Mouse (Mus musculus): ENCODE data around the gene Zmat5.
"Not testable (repeated sequence)": the region's sequence is repeated elsewhere in the genome, so short reads cannot be mapped to it uniquely, and the experiment has no call there.

Gene Zmat5

GRCm38 (mm10) chr11:4691213-4691612 lies 13.3 kb upstream of the Zmat5 start:
- no peak for DNase-seq

- no peak for DNase-seq
Observed at GRCm38 (mm10) chr11:4692162-4692561, 12.3 kb upstream of the Zmat5 start.

- DNase-seq = peak; percentile 86
Observed at GRCm38 (mm10) chr11:4697043-4697983, 7.2 kb upstream of the Zmat5 start.

GRCm38 (mm10) chr11:4700726-4701125 lies 3.8 kb upstream of the Zmat5 start:
- no peak for DNase-seq

GRCm38 (mm10) chr11:4703688-4704071 lies 798 bp upstream of the Zmat5 start:
- DNase-seq = no peak

- no peak for DNase-seq
Observed at GRCm38 (mm10) chr11:4705178-4705577, 700 bp downstream of the Zmat5 start.

- not testable (repeated sequence) for DNase-seq
Observed at GRCm38 (mm10) chr11:4710188-4710587, 5.7 kb downstream of the Zmat5 start.

GRCm38 (mm10) chr11:4712822-4713221 lies 8.3 kb downstream of the Zmat5 start:
- DNase-seq = no peak

GRCm38 (mm10) chr11:4714727-4715126 lies 10.2 kb downstream of the Zmat5 start:
- no peak for DNase-seq

- no peak for DNase-seq
Observed at GRCm38 (mm10) chr11:4715596-4715995, 11.1 kb downstream of the Zmat5 start.

- DNase-seq = no peak
Observed at GRCm38 (mm10) chr11:4716530-4717236, 12.2 kb downstream of the Zmat5 start.

- no peak for DNase-seq
Observed at GRCm38 (mm10) chr11:4718548-4718947, 14.1 kb downstream of the Zmat5 start.

- DNase-seq = no peak
Observed at GRCm38 (mm10) chr11:4719961-4720360, 15.5 kb downstream of the Zmat5 start.

- no peak for DNase-seq
Observed at GRCm38 (mm10) chr11:4720393-4720792, 15.9 kb downstream of the Zmat5 start.

GRCm38 (mm10) chr11:4720900-4721580 lies 16.6 kb downstream of the Zmat5 start:
- DNase-seq = peak; percentile 12

- no peak for DNase-seq
Observed at GRCm38 (mm10) chr11:4721728-4722127, 17.2 kb downstream of the Zmat5 start.

- DNase-seq = peak; percentile 60
Observed at GRCm38 (mm10) chr11:4729603-4730002, 25.1 kb downstream of the Zmat5 start.

GRCm38 (mm10) chr11:4730096-4730495 lies 25.6 kb downstream of the Zmat5 start:
- peak; percentile 6 for DNase-seq

- DNase-seq = no peak
Observed at GRCm38 (mm10) chr11:4730913-4731312, 26.4 kb downstream of the Zmat5 start.

GRCm38 (mm10) chr11:4731781-4732180 lies 27.3 kb downstream of the Zmat5 start:
- DNase-seq = no peak

GRCm38 (mm10) chr11:4734179-4734578 lies 29.7 kb downstream of the Zmat5 start:
- no peak for DNase-seq

GRCm38 (mm10) chr11:4736355-4736754 lies 31.9 kb downstream of the Zmat5 start:
- DNase-seq = no peak

- DNase-seq = no peak
Observed at GRCm38 (mm10) chr11:4737682-4738081, 33.2 kb downstream of the Zmat5 start.
